Mouse (Mus musculus): ENCODE measurements around the gene Cd247.

Cd247 gene

DNA sequence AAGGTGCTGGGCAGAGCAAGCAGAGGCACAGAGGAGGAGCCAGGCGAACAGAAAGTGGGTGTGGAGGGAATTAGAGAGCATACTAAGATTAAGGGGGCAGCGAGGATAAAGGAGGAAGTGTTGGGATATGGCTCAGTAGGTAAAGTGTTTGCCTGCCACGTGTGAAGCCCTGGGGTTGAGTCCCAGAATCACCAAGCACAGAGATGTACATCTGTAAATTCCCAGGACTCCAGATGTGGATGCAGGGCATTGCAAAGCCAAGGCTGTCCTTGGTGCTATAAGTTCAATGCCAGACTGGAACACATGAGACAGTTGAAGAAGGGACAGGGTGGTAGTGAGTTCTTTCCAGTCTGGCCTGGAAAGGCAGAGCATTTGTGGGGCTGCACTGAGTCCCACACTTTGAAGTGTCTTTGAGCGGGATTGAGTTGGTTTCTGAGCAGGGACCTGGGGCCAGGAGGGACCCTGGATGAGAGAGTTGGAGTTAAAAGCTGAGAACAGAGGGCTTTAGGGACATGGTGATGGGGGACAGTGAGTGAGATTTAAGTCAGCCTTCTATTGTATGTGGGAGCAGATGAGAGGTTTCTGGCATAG is 64.7 kb downstream of the Cd247 start:
- no peak for DNase-seq (ENCODE audit: low read depth, low spot score)

DNA sequence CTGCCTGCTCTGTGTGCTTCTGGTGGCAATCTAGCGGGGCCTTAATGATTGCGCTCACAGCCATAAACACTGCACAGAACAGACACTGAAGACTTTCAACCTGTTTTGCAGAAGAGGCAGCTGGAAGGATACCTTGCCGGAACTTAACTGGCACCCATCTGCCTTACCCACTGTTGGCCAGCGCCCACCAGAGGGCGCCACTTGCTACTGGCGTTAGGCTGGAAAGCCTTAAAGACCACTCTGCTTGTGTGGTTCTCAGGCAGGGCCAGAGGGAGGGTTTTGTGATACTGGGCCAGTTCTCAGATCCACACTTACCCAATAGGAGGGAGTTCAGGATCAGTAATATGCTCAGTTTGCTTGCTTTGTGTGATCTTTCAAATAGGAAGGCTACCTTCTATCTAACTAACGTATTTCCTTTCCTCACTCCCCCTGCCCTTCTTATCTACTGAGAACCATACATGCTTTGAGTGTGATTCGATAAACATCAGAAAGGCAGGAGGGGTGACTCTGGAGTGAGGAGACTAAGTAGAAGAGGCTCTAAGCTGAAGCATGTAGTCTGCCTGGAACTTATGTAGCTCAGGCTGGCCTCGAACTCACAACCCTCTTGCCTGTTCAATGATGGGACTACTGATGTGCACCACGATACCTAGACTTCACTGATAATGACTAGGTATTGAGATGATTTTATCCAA is 65.4 kb downstream of the Cd247 start:
- DNase-seq (ENCODE audit: low read depth, low spot score): peak; percentile 87

DNA sequence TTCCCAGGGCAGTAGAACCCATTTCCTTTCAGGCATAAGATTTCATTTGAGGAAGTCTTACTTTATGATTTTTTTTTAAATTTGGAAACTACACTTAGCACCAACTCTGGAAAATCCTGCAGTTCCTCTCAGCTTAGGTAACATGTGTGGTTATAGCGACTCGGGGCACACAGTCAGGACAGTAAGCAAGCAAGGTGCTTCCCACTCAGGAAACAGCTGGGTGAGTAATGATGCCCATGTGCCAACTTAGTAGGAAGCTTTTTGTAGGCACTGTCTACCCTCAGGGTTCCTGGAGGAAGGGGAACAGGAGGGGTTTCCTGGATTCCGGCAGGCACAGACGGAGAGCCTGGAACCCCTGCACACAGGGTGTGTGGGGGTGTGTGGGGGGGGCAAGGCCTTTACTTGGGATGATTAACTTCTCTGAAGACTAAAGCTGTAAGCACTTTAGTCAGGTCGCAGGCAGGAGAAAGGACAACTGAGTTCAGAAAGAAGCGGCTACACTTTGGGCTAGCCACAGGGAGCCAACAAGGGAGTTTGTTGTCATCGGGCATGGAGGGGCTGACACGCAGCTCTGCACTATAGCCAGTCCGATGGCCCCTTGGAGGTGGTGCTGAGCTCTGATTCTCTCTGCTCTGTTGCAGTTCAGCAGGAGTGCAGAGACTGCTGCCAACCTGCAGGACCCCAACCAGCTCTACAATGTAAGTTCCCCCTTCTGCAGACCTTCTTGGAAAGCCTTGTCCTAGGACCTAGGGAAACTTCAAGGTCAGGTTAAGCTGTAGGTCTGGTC is 67.5 kb downstream of the Cd247 start:
- no peak for DNase-seq (ENCODE audit: low read depth, low spot score)

DNA sequence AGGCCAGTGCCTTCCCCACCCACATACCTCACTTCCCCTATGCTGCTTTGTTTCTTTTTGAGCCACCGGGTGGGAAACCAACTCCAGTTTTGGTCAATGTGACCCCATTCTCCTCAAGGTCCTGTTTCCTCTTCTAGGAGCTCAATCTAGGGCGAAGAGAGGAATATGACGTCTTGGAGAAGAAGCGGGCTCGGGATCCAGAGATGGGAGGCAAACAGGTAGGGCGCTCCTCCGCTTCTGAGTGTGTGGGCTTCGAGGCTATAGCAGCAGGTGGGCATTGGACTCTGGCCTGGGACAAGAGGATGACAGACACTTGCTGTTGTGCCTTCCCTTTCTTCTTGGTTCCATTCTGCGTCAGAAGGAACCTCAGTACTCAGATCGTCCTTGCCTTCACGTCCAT is 68.8 kb downstream of the Cd247 start:
- DNase-seq (ENCODE audit: low read depth, low spot score): no peak

DNA sequence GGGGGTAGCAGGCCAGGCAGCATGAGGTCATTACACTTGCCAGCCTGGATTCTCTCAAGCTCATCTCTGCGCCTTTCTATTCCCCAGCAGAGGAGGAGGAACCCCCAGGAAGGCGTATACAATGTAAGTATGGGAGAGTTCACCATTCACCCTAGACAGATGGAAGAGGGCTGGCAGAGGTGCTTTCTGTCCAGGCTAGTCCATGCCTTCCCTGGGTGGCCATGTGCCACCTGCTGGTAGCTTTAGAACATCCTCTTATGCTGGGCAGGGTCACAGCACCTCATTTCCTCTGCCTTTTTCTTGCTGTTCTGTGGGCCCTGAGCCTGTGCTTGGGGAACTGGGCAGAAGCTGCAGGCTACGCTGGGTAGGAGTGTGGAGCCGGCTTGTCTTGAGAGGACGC is 69.9 kb downstream of the Cd247 start:
- DNase-seq (ENCODE audit: low read depth, low spot score): no peak

DNA sequence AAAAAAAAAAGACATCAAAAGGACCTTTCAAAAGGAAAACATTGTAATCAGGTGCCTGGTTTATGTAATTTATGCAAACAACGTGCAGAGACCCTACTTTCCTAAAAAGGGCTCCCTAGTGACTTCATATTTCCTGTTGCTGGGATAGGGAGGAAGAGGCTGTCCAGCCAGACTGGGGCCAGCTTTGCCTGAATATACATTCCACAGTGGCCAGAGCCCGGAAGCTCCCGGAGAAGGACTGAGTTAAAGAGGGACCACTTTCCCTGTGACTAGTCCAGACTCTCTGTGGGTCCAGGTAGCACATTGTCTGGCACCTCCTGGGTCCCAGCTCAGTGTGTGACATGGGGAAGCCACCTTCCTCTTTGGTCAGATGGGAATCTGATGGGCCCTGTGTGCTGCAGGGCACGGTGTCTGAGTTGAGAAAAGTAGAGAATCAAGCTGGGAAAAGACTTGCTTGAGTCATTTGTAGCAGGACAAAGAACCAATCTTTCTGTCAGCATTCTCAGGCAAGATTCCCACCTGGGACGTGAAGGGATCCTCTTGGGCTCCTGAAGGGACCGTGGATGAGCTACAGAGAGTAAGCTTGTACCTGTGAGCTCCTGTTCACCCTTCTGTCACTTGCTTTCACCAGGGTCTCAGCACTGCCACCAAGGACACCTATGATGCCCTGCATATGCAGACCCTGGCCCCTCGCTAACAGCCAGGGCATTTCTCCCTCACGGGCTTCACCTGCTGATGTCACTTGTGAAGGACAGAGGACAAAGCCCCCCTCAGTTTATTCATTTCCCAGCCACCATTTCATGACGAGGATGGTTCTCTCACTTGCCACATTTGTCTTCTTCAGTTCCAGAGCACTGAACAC is 72.1 kb downstream of the Cd247 start:
- DNase-seq (ENCODE audit: low read depth, low spot score): no peak

DNA sequence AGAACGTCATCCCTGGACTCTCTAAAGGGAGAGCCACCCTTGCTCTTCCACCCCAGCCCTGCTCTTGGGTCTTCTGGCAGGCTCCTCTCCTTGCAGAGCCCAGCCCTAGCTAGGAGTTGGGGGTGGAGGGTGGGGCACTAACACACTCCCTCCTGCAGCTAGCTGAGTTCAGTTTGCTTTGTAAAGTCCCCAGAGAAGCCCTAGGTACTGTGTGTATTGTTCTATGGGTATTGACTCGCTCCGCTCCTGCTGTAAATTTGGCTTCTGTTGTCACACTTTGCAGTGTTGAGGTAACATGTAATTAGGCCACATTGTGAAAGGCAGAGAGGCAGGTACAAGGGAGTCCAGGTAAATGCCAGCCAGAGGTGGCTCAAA is 72.7 kb downstream of the Cd247 start:
- DNase-seq (ENCODE audit: low read depth, low spot score): no peak

DNA sequence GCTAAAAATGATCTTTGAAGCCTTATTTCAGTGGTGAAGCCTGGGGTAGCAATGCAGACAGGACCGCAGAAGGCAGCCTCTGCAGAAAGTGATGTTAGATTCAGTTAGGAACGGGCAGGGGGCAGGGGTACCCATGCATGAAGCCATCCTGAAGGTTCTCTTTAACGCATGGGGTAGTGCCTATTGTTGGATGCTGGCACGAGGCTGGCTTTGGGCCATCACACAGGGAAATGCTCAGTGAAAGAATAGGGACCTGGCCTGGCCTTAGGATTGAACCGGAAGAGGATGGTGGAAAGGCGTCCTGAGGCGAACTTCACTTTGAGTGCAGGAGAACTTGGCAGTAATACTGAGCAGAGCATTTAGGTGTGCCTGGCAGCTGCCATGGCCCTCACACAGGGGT is 73.6 kb downstream of the Cd247 start:
- no peak for DNase-seq (ENCODE audit: low read depth, low spot score)

DNA sequence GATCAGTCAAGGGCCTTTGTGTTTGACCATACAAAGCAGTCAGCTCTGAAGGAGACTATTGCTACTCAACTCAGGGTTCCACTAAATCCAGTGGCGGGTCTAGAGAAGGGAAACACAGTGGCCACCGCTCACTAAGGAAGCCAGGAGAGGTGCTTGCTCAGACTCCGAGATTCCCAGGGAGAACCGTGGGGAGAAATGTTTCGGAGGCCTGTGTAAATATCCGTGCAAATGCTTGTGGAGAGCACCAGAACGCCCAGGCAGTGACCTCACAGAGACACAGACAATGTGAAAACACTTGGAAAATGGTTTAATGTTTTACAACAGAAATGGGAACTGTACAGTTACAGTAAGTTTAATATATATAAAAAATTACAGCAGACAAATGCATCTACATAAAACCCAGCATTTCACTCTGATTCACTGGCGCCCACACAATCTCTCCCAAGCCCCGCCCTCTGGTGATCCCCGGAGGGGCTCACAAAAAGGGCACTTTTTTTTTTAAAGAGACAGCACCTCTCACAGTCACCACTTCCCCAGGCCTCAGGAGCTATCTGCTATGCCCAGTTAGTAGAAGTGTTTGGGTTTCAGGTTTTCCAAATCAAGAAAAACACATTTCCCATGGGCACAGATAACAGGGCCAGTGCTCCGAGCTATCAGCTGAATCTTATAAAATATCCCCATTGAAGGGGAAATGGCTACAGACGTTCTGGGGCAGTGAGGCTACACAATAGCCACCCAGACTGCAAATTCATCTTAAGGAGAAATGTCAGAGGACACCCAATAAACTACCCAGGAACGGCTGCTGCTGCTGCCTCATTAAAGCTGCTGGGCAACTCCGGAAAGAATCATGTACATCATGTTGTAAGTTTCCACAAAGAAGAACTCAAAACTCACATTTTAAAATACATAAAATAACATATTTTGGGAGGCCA is 76.6 kb downstream of the Cd247 start:
- no peak for DNase-seq (ENCODE audit: low read depth, low spot score)

DNA sequence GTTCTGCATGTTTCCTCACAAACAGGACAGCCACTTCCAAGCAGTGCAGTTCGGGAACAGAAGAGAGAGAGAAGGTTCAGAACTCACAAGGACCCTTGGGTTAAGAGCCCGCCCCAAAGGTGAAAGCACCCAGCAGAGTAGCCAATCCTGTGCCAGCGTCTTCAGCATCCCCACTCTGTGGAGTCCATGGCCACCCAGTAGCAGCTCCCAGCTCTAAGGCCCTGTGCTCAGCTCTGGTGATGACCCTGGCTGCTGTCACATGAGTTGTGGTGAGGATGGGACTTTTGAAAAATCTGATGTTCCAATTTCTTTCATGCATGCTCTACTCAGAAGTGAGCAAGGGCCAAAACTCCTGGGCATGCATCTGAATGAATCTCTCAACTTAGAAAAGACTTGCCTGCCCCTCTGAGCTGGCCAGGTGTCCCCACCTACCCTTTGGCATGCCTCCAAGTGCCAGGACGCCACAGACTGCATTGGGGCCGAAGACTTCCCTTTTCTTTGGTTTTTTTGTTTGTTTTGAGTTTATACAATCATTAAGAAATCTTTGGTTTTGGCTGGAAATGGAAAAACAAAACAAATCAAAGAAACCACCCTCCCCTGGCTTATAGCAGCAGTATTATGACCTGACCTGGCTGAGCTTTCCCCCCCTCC is 78.3 kb downstream of the Cd247 start:
- DNase-seq (ENCODE audit: low read depth, low spot score): no peak

DNA sequence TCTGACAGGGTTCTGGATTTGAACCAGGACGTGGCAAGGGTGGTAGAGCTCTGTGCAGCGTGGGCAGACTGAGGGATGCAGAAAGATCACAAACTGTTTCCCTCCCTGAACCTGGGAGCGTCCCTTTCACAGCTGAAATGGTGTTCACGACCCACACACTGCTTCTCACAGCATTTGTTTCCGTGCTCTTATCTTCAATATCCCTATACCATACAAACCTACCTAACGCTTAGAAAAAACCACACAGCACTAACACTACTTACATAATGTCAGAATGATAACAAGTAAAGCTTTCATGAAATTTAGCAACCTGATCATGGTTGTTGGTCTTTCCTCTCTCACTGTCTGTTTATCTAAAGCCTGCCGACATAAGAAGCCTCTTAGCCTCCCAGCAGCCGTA is 80.2 kb downstream of the Cd247 start:
- DNase-seq (ENCODE audit: low read depth, low spot score): no peak

DNA sequence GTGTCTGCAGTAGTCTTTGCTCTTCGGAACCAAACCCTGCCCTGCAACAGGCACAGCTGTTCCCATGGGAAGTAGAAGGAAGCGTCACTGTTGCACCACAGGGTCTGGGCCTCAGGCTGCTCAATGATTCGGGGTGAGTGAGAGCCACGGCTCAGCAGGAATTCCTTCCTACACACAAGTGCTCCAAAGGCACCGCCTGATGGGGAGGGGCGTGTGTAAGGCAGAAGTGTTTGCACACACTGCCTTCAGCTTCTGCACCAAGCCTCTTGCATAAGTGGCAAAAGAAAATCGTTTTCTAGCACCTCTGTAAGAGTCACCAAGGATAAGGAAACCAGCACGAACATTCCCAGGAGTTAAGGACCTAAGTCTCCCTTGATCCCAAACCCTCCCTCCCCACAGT is 86.2 kb downstream of the Cd247 start:
- no peak for DNase-seq (ENCODE audit: low read depth, low spot score)

DNA sequence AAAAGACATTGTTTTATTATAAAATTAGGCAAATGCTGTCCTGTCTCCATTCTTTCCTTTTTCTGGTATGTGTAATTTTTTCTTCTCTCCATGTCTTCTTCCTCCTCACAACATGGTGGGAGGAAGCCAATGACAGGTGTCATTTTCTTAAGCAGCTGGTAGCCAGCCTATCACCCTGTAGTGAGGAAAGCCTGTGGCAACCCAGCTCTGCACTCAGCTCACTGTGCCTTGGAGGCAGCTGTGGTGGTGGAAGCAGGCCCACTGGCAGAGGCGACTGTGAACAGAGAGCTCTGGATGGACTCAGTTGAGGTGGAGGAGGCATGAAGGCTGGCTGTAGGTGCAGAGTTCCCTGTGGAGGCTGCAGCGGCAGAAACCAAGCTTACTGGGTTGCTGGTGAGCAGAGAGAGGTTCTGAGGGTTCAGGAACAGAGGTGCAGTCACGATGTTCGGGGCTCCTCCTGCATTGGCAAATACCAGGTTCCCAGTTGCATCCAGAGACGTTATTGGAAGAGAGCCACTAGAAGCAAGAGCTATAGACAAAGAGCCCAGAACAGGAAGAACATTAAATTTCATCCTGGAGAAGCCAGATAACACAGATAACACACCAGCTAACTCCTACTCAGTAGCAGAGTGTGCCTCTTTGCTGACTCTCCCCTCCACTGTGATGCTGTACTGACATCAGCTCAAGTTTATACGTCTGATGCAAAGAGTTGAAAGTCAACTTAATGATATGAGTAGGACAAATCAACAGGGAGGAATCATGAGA is 87.2 kb downstream of the Cd247 start:
- no peak for DNase-seq (ENCODE audit: low read depth, low spot score)

DNA sequence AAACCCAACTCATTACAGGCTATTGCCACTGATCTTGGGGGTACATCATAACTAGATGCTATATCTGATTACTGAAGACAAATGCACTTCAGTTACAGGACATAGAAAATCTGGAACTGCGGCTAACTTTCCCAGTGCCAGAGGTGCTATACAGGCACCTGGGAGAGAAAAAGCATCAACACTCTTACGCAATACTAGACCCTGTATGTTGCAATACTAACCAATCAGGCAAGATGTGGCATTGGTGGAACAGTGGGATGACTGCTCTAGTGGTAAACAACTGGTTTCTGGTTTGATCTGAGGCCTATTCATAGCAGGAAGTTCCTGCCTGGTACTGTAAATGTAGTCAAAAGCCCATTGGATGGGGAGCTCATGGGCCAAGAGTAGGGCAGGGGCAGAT is 90.3 kb downstream of the Cd247 start:
- DNase-seq (ENCODE audit: low read depth, low spot score): no peak

DNA sequence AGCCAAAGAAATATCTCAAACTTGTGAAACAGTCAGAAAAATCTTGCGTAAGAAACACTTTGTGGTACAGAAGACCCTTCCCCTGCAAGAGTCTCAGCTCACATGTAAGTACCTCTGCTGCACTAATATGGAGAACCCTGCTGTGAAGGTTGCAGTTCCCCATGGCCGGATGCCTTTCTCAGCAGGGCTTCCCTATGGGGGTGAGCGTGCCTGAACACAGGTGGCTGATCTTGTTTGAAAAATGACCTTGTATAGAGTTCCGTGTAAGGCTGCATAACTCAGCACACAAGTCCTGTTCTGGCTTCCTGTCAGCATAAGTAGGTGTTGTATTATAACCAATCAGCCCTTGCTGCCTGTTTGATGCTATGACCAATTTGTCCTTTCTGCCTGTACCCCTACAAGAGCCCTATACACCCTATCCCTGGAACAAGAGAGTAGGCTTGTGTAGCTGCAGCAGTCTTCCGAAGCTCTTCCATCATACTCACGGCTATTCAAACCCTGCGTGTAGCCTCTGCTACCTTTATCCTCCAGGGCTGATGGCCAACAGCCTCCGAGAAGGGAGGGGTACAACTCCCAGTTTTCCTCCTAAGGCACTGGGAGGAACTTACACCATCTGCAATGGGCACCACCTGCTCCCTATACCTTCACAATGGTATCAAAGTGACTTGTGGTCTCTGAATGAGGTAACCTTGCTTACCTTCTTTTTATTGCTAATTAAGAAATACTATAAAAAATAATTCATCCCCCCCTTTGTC is 93.8 kb downstream of the Cd247 start:
- DNase-seq (ENCODE audit: low read depth, low spot score): peak; percentile 51

DNA sequence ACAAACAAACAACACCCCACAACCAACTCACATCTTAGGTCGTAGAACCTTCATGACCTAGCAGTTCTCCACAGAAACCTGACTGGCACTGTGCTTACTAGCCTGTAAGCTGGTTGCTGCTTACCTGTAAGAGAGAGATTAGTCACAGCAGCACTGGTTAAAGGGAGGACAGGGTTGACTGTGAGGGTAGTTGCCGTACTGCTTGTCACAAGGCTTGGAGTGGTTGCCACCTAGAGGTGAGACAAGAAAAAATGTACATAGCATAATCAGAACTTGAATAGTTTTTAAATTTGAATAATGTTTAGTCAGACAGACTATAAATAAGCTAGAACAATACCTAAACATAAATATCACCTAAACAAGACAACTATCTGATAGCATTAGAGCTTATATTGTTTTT is 103.2 kb downstream of the Cd247 start:
- no peak for DNase-seq (ENCODE audit: low read depth, low spot score)

DNA sequence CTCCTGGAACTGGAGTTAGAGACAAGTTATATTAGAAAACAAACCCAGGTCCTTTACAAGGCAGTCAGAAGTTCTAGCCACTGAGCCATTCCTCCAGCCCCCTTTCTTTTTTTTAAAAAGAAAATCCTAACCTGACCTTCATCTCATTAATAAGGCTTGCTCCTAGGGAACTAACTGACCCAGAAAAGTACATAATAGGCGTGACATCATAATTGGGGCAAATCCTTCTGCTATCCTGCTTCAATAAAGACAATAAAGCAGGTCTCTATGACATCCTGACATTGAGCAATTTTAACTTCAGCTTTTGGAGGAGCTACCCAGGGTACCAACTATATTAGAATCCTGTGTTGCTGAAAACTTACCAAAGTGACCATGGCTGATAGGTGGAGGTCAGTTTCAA is 115.1 kb downstream of the Cd247 start:
- no peak for DNase-seq (ENCODE audit: low read depth, low spot score)

DNA sequence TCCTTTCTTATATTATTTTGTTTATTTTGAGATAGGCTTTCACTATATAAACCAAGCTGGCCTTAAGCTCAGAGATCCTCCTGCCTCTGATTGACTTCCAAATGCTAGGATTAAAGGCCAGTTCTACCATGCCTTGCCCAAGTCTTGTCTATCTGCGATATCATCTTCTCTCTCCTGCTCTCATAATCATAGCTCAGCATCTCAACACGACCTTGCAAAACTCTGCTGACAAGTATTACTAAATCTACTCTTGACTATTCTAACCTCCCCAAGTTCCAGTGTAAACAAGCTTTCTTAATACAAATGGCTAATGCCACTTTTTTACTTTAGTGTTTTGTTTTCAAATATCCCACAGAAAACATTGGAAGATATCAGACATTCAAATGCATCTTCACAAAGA is 119.7 kb downstream of the Cd247 start:
- DNase-seq (ENCODE audit: low read depth, low spot score): no peak

DNA sequence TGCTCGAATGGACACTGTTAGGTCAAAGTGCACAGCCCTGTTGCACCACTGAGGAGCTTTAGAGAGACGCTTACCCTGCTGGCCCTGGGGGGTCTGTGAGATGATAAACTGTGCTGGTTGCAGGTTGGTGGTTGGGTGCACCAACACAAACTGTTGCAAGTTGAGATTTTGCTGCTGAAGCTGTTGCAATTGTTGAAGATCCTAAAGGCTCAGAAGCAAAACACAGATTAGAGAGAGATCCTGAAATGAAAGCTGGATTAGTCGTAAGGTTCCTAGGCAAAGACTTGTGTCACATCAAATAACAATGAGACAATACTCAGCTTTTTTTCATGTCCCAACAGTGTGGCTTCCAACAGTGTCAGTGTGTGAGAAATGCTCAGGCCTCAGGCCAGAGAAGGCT is 120.3 kb downstream of the Cd247 start:
- DNase-seq (ENCODE audit: low read depth, low spot score): no peak
